Mouse (Mus musculus) CH12F3 (cell line): ENCODE measurements around the gene Tmem265.

Source experiments
- in situ Hi-C: fragments of 300-500 bp; cut with MboI; formaldehyde crosslinking; loops from 2 replicates; pipeline ENCODE4 v1.14.3; 2020; ENCODE audit warnings: low sequenced_read_pairs

The Tmem265 gene

DNA sequence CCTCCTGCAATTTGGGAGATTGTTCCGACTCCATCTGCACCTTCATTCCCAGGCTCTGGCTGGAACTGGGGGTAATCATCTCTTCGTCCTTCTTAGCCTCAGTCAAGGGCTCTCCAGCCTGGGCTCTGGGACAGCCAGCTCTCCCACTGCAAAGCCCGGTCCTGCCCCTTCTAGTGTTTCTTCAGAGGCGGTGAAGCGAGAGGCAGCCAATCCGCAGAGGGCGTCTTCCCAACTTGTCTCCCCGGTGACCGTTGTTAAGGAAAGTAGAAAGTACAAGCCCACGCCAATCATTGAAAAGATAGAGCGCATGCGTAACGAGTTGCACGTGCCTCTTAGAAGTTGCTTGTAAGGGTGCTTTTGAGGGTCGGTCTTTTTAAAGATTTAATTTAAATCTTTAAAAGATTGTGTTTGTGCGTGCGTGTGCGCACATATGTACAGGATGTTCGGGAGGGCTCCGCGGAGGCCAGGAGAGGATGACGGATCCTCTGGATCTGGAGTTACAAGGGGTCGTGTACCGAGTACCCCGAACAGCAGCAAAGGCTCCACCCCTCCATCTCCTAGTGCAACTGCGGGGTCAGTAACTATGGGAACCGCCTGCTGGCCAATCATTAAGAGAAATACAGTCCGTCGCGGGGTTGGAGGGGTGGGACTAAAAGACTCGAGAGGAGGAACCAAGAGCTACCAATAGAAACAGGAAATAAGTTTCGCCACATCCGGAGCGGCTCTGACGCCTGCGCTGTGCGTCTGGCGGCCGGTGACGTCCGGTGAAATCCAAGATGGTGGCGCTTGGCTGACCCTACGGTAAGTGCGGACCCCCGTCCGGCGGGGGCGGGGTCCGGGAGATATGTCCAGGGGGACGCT, 27.1 kb downstream of the Tmem265 start, which contains the start of the genes Ccdc189 and Rnf40:
Gene Ccdc189, minus strand, starts transcription at position 585 of the 861 bp plus-strand sequence.
Gene Rnf40, plus strand, starts transcription at position 757 of the 861 bp plus-strand sequence.
- in situ Hi-C loops = no loop called here

DNA sequence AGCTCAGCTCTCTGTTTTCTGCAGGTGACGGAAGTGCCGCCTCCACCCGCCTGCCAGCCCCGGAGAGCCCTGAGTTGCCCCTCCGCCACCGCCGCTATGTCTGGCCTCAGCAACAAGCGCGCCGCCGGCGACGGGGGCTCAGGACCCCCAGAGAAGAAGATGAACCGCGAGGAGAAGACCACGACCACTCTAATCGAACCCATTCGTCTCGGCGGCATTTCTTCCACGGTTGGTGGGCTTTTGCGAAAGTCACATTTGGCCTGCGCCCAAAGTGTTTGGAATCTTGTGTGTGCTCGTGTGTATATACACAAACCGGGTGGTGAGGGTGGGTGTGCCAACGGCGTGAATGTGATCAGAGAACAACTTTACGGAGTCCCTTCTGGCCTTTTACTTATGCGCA, 27.7 kb downstream of the Tmem265 start:
- in situ Hi-C loops = no loop called here

- in situ Hi-C loops = no loop called here
These were observed 28.4 kb downstream of the Tmem265 start for GRCm38 (mm10) chr7:127589637-127590036.

- in situ Hi-C loops = no loop called here
These were observed 29.9 kb downstream of the Tmem265 start for GRCm38 (mm10) chr7:127591108-127591507.

DNA sequence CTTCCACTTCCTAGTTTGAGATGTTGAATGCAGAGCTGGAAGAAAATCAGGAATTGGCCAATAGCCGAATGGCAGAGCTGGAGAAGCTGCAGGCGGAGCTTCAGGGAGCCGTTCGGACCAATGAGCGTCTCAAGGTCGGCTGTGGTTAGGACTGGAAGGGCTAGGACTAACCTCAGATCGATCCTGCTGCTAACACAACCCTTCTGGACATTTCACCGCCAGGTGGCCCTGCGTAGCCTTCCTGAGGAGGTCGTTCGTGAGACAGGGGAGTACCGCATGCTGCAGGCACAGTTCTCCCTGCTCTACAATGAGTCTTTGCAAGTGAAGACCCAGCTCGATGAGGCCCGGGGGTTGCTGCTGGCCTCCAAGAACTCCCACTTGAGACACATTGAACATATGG, 31.4 kb downstream of the Tmem265 start:
- in situ Hi-C loops = no loop called here

DNA sequence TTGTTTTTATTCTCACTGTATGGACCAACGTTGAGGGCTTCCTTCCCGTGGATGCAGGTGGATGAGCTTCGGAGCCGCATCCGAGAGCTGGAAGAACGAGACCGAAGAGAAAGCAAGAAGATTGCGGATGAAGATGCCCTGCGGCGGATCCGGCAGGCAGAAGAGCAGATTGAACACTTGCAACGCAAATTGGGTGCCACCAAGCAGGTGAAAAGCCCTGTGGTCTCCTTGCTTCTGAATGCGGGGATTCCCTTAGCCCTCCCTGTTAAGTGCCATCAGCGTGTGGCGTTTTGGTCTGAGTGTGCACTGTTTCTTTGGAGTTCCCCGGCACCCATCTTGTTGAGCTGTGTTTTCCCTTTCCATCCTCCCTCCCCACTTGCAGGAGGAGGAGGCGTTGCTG, 35.6 kb downstream of the Tmem265 start:
- in situ Hi-C loops = no loop called here

DNA sequence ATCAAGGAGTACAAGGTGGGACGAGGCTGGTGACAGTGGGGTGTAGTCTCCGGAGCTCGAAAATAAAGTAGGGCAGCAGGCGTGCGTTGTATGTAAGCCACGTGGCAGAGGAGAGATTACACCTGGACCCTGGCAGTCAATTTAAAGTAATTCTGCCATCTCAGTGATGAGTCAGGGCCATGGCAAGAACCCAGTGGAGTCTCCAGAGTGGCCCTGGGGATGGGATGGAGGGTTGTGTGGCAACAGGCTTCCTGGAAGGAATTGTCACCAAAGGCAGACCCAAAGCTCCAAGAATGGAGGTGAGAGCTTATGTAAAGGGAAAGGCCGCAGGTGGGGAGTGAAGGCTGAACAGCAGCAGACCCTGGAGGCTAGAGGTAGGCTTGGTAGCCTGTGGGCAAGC, 39.4 kb downstream of the Tmem265 start:
- in situ Hi-C loops = no loop called here

DNA sequence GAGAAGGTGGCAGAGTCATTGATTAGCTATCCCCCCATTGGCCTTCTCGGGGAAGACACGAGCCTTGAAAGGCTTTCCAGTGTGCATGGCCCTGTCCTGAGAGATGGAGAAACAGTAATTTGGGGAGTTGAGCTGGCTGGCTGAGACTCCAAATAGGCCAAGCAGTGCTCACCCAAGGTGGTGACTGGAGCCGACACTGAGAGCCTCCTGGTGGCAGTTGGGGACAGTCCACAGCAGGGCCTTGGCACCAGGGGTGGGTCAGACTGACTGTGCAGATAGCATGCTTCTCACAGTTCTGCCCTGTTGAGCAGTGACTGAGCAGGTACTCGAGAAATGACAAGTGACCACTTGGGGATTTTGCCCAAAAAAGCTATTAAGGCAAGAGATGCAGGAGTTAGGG, 40.5 kb downstream of the Tmem265 start:
- in situ Hi-C loops = no loop called here

GRCm38 (mm10) chr7:127602903-127603302, 41.7 kb downstream of the Tmem265 start:
- in situ Hi-C loops = no loop called here

GRCm38 (mm10) chr7:127604256-127604655, 43.1 kb downstream of the Tmem265 start:
- in situ Hi-C loops = no loop called here

DNA sequence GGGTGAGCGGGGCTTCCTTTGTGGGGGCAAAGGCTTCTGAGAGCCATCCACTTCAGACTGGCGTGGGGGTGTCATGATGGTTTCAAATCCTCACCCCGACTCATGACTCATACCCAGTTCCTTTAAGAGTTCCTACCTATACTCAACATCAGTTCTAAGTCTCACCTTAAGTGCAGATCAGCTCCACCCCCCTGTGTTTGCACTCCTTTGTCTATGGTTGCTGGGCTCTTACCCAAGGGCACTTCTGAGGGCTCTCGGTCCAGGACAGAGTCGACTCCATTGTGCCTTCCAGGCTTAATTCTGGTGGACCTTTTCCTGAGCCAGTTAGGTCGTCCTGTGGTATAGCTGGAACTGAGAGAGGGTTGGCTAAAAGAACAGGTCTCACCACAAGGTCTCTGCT, 46.0 kb downstream of the Tmem265 start:
- in situ Hi-C loops = no loop called here

- in situ Hi-C loops = no loop called here
These were observed 49.8 kb downstream of the Tmem265 start for GRCm38 (mm10) chr7:127611011-127611410.

GRCm38 (mm10) chr7:127611561-127611960, 50.4 kb downstream of the Tmem265 start:
- in situ Hi-C loops = no loop called here

DNA sequence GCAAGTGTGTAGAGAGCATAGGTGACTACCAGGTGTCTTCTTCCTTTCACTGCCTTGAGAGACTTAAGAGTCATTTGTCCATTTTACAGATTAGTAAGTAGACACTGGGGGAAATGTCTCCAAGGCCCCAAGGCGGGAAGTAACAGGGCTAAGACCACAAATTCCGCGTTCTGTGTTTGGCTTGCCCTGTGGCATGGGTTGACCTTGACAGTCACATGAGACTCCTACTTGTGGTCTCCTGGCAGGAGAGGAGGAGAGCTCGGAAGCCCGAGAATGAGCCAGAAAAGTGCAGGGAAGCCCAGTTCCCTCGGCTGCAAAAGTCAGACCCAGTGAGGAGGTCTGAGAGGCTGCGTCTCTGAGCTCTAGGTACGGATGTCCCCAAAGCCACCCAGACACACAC, 52.3 kb downstream of the Tmem265 start:
- in situ Hi-C loops = no loop called here

DNA sequence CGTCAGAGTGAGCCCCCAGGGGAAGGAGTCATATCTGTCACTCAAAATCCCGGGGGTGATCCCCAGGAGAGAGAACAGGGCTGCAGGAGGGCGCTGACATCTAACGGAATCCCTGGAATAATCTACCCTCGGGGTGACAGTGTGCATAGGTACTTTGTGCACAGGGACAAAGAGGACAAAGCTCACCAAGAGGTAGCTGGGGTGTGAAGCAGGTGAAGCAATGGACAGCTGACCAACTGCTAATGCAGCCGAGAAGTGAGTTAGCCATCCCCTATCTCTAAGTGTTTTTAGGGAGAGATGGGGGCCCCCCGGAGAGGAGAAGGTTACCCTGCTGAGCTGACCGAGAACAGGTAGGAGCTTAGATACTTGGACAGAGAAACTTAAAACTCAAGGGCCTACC, 52.9 kb downstream of the Tmem265 start:
- in situ Hi-C loops = no loop called here

DNA sequence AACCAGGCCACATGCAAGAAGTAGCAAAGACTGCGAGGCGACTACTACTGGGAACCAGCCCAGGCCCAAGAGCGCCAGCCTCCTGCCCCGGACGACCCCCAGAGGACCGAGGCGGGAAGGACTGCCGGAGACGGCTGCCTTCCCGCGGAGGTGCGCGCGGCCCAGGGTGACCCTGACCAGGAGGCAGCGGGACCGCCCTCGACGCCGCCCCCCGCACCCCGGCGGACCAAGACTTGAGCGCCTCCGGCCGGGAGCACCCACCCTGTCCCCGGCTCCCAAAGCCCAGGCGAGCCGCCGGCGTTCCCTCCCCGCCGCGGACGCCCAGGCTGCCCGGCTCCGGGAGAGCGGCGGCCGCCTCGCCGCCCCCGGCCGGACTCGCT, 53.3 kb downstream of the Tmem265 start:
- in situ Hi-C loops = no loop called here

DNA sequence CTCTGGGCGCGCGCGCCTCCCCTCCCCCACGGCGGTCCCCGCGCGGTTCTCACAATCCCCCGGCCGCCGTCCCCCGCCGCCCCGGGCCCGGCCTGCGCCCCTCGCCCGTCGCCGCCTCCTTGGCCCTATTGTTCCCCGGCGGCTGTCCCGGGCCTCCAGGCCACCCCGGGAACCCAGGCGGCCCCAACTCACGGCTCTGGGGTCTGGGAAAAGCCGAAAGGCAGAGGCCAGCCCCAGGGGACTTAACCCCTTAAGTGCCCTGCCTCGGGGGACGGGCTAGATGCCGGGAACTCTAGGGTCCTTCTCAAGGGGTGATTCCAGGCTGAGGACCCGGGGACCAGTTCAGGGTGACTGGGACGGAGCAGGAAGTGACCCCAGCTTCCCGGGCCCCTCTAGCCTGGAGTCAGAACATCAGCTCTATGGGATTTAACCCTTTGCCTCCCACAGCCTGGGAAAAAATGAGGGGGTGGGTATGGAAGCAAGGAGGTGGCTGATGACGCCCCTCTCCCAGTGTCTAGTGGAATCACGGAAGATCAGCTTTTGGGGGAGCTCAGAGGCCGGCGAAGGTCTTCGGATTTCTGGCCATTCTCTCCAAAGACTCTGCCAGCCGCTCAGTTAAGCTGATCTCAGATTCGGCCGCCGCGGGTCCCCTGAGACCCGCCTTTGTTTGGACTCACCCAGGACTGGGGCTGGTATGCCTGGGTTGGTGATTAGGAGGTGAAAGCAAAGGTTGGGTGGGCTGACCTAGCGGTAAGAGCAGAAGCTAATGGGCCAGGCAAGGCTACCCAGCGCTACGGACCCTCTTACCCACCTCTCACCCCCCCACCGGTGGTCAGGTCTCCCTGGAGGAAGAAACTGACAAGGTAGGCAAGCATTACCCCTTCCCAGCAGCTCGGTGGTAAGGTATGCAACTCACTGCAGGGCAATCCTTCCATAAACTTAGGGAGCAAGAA, 54.0 kb downstream of the Tmem265 start, which contains the start of gene Zfp629:
Gene Zfp629, minus strand, starts transcription at position 907 of the 953 bp plus-strand sequence.
- in situ Hi-C loops = no loop called here

DNA sequence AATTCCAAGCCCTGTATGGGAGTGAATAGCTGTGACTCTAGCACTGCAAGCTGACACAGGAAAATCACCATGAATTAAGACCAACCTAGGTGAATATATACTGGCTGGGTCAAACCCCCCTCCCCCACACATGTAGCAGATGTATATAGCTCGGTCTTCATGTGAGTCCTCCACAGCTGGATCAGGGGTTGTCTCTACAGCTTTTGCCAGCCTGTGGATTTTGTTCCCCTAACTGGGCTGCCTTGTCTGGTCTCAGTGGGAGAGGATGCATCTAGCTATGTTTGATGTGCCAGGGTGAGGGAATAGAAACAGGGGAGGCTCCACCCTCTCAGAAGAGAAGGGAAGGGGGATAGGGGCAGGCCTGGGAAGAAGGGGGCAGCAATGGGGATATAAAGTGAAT, 55.1 kb downstream of the Tmem265 start:
- in situ Hi-C loops = no loop called here
